Mouse (Mus musculus): ENCODE measurements at regions not wholly inside any gene's neighbourhood (a gene's known extent, or its start where the extent isn't known, plus 50 kb on each side); places are given as distances from the start of the nearest gene placed in this dataset.

GRCm38 (mm10) chr12:32653096-32653495 lies 166.2 kb upstream of the Nampt start:
- no peak for ATAC-seq

DNA sequence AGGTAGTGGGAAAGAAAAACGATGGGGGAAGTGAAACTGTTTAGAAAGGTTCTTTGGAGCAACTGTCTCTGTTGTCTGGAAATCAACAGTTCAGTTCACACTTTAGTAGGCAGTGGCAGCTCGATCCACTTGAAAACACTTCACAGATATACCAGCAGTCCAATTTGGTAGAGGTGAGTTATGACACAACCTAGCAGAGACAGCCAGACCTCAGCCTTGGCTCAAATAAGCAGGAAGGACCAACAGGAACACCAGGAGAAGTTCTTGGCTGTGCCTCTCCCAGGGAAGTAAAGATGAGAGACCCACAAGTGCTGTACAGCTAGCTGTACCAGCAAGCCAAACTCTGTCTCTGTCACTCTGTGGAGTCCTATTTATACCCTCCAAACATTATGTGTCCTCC lies 163.2 kb upstream of the Nampt start:
- no peak for ATAC-seq

- no peak for ATAC-seq
These were observed 157.4 kb upstream of the Nampt start for GRCm38 (mm10) chr12:32661782-32662413.

GRCm38 (mm10) chr12:32666040-32666439 lies 153.3 kb upstream of the Nampt start:
- no peak for ATAC-seq

- ATAC-seq = no peak
These were observed 141.4 kb upstream of the Nampt start for GRCm38 (mm10) chr12:32677908-32678307.

DNA sequence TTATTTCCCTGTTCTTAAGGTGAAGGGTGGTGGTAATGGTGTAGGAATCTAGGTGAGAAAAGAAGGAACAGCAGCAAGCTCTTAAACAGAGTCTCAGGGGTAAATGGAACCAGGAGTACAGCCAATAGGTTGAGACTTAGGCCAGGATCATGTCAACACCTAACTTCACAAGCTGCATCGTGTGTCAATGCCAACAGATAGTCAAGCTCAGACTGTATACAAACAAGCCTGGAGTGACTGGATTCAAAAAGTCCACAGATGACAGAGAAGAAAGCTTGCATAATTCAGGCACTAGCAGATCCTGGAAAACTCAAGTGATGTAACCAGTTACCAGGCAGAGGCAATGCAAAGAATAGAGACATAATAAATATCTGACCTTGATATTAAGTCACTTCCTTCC lies 140.6 kb upstream of the Nampt start:
- ATAC-seq = no peak

DNA sequence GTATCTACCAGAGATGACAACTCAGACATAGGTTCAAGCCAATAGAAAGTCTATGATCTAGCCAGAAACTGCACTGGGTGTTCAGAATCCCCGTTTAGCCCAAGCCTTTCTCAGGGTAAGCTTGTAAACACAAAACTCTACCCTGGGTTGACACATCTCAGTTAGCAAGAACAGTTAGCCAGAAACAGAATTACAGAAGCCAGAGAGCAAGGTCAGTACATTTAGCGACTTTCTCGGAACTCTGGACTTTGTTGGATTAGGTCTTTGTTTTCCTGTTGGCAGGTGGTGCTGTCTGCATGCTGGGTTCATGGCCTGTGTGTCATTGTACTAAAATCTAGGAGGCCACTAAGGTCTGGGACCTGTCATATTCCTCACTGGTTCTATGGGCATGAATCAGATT lies 137.4 kb upstream of the Nampt start:
- no peak for ATAC-seq

DNA sequence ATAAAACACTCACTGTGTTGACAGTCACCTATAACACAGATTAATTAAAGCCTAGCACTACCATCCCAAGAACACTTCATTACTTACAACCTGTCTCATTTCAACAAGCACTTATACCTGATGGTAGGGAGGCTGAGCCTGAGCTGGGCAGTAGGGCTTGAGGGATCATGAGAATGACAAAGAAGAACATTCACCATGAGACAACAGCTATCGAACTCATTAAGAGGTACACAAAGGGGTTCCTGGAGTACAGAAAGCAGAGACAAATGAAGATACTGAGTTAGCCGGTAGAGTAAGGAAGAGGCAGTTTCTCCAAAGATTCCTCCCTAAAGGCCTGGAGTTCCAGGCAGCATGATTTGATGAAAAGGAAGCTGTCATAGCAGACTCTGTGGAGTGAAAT lies 136.0 kb upstream of the Nampt start:
- ATAC-seq = no peak

- no peak for ATAC-seq
These were observed 133.5 kb upstream of the Nampt start for GRCm38 (mm10) chr12:32685788-32686385.

- ATAC-seq = no peak
These were observed 130.0 kb upstream of the Nampt start for GRCm38 (mm10) chr12:32689361-32689760.

DNA sequence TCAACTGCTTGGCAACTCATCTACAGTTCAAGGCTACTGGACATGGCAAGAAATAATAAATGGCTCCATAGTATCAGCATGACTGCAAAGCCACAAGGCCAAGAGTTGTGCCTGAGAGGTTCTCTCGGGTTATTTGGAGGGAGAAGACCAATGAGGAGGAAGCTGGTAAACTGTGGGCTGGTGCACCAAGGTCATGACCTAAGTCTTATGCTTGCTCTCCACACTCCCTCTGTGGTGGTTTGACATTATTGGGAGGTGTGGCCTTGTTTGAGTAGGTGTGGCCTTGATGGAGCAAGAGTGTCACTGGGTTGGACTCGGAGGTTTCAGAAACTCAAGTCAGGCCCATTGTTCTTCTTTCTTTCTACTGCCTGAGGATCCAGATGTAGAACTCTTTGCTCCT lies 129.2 kb upstream of the Nampt start:
- no peak for ATAC-seq

DNA sequence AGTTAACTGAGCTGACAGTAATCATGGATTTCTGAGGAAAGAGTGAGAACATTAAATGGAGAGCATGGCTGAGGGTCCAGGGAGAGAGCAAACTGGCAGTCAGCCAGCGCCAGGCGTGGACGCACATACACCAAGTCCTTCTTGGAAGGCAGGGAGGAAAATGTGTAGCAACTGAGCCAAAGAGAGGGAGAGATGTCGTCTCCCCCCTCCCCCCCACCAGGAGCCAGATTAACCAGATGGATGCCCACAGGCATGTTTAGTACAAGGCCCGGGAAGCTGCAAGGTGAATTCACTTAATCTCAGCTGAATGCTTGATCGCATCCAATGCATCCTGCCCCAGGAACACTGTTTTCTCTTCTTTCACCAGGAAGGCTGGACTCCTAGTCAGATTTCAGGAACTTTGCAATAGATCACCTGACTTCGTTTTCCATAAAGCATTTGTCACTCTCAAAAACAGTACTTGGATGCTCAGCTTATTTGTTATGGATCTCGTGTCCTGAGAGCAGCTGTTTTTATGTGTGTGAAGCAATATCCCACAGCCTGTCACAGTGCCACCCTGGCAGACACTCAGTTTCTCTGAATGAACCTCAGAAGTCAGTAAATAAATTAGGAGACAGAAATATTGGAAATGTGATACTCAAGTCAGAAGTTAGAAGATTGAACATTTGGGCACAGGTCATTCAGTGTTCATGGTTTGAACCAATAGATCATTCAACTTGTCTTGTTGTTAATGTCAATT lies 127.1 kb upstream of the Nampt start:
- ATAC-seq = no peak

DNA sequence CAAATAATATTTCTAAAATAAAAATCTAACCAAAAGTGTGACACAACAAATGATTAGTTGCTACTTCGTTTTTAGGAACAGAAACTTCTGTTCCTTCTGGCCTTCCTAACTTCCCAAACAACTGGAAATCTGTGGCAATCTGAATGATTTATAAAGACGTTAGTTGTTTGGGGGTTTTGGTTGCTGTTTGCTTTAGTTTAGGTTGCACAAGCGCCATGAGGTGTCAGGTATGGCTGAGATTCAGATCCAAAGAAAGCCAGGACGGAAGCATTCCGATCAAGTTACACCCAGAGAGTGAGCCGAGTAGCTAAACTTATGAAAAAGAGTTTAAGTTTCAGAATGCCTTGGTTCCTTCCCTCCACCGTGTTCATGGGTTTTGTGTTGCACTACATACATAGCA lies 126.4 kb upstream of the Nampt start:
- ATAC-seq = no peak

DNA sequence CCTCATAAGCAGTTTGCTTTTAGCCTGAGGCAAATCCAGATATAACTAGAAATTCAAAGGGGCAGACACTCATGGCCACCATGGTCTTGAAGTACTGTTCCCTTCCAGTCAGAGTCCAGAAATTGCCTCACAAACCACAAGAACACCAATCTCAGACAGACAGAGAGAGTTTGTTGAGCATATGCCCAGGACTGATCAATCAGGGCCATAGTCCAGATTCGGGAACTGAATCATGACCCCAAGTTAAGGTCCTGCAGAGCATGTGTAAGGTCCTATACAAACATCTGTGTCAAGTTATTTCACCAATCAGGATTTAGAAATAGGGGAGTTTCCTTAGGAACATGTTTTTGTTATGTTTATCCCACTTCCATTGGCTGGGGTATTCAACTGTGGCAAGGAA lies 125.7 kb upstream of the Nampt start:
- no peak for ATAC-seq

GRCm38 (mm10) chr12:32696832-32697231 lies 122.5 kb upstream of the Nampt start:
- no peak for ATAC-seq

DNA sequence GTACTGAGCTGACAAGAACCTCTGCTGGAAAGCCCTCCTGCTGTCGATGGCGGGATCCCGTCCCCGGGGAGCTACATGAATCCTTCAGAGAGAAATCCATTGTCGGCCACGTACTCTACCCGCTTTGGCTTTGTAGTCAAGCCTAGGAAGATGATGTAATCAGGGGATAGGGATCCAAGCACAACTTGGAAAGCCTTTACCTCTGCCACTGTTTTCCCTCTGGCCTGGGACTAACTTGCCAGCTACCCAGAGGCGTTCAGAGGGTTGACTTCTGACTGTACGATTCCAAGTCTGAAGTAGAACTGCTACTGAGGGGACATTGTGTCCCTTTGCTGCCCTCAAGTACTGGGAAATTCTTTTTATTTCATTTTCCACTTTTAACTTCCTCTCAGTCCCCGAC lies 110.2 kb upstream of the Nampt start:
- ATAC-seq = no peak

DNA sequence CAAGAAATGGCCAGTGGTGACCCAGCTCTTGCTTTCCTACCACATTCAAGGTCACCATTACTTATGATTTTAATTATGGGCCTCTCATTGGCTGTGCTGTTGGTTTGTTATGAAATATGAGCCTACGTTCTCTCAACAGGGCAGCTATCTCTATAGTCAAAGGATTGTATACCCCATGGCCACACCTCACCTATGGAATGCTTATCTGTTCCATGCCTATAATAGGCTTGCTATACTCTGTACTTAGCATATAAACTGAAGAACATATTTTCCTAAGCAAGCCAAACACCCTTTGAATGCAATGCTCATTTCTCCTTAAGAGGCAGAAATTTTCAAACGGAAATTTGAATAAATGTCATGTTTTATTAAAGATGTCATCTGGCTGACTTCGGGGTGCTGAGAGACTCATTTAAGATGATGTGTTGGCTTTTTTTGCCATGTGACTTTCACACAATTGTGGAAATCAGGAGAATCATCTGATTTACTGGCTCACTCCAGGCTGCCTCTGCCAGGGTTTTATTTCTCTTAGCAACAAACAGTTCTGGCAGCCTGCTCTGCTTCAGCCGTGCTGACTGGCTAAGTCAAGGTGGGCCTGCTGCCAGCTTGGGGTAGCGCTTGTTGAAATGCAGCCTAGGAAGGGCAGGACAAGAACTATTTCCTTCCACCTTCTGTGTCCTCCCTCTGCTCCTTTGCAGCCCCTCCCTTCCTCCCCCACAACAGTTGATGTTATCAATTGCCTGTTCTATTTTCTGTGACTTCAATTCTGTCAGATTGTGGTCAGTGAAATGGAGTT lies 102.0 kb upstream of the Nampt start:
- no peak for ATAC-seq

- ATAC-seq = no peak
These were observed 100.1 kb upstream of the Nampt start for GRCm38 (mm10) chr12:32719203-32719602.

- no peak for ATAC-seq
These were observed 94.7 kb upstream of the Nampt start for GRCm38 (mm10) chr12:32724451-32725188.

- no peak for ATAC-seq
These were observed 91.8 kb upstream of the Nampt start for GRCm38 (mm10) chr12:32727539-32727938.

GRCm38 (mm10) chr12:32728425-32728824 lies 90.9 kb upstream of the Nampt start:
- no peak for ATAC-seq

GRCm38 (mm10) chr12:32735224-32735623 lies 84.1 kb upstream of the Nampt start:
- ATAC-seq = no peak

- ATAC-seq = no peak
These were observed 77.9 kb upstream of the Nampt start for GRCm38 (mm10) chr12:32741465-32741864.
